Mouse (Mus musculus) limb, embryonic 11.5 days (tissue): ENCODE measurements at regions not wholly inside any gene's neighbourhood (a gene's known extent, or its start where the extent isn't known, plus 50 kb on each side); places are given as distances from the start of the nearest gene placed in this dataset.

ENCODE experiments used
- ATAC-seq: fragments of 200-750 bp; cut with Nextera tagmentation; 2 replicates; pipeline ENCODE4 v1.8.0; 2017; ENCODE audit warnings: low read depth; ENCODE audit not compliant: insufficient number of reproducible peaks, low FRiP score, low TSS enrichment
- DNase-seq: peaks from one replicate; pipeline ENCODE4 v3.0.0-alpha.2; 2015; ENCODE audit warnings: low spot score
- H3K27ac ChIP-seq: fragments of 300-500 bp; sonication (generic); replicated peaks from 2 replicates; pipeline ENCODE4 v1.5.1; 2014; ENCODE audit warnings: low read depth, mild to moderate bottlenecking, low read length
- H3K27me3 ChIP-seq: fragments of 300-500 bp; sonication (generic); 2 replicates; pipeline ENCODE4 v1.6.1; 2014; ENCODE audit warnings: mild to moderate bottlenecking, low read length, mixed read lengths; ENCODE audit not compliant: control insufficient read depth, insufficient read depth
- H3K36me3 ChIP-seq: fragments of 300-500 bp; sonication (generic); 2 replicates; pipeline ENCODE4 v1.6.1; 2014; ENCODE audit warnings: mild to moderate bottlenecking, low read length, moderate library complexity, mixed read lengths; ENCODE audit not compliant: control insufficient read depth, insufficient read depth
- H3K4me1 ChIP-seq: fragments of 300-500 bp; sonication (generic); 2 replicates; pipeline ENCODE4 v1.6.1; 2014; ENCODE audit warnings: low read length, mixed read lengths; ENCODE audit not compliant: control insufficient read depth, insufficient read depth
- H3K4me2 ChIP-seq: fragments of 300-500 bp; sonication (generic); 2 replicates; pipeline ENCODE4 v1.6.1; 2014; ENCODE audit warnings: low read depth, mild to moderate bottlenecking, moderate library complexity; ENCODE audit not compliant: severe bottlenecking
- H3K4me3 ChIP-seq: fragments of 300-500 bp; sonication (generic); 2 replicates; pipeline ENCODE4 v1.5.1; 2014; ENCODE audit warnings: low read depth, low read length
- H3K9ac ChIP-seq: fragments of 300-500 bp; sonication (generic); 2 replicates; pipeline ENCODE4 v1.6.1; 2014; ENCODE audit warnings: mild to moderate bottlenecking, low read length
- H3K9me3 ChIP-seq: fragments of 300-500 bp; sonication (generic); 2 replicates; pipeline ENCODE4 v1.6.1; 2016; ENCODE audit warnings: low read length; ENCODE audit not compliant: control insufficient read depth
- WGBS: fragments of 180-500 bp; shearing (Covaris S2); extraction: QIAGEN DNeasy Blood & Tissue Kit; methylation state at CpG from one replicate; pipeline ENCODE4 v1.1.7; 2014; 5-methylcytosine and 5-hydroxymethylcytosine counted together

DNA sequence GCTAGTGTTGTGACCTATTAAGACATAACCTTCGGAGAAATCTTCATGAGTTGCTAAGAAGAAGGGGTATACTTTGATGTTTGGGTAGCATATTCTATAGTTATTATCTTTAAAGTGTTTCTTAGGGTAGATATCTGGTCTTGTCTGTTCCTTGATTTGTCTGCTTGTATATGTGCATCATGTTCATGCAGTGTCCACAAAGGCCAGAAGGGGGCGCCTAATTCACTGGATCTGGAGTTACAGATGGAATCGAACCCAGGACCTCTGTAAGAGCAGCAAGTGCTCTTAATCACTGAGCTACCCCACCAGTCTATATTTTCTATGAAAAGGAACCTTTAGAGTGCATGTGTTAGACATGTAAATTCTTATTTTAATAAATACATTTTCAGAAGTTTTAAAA, 571.1 kb downstream of the Efna5 start:
- no peaks in the 10 kb centered on the region for H3K27me3 ChIP-seq
- no peak overlapping the region for H3K4me2 ChIP-seq
- ATAC-seq (no peak), DNase-seq (no peak)
- no peak overlapping the region for H3K9ac ChIP-seq
- H3K27ac ChIP-seq, result no peak overlapping the region
- H3K36me3 ChIP-seq, result no peaks in the 10 kb centered on the region
- no peak overlapping the region for H3K4me3 ChIP-seq
- H3K9me3 ChIP-seq, result no peaks in the 10 kb centered on the region
- WGBS, result 58% methylated on average over 3 of the region's 3 CpGs
- no peaks in the 10 kb centered on the region for H3K4me1 ChIP-seq

DNA sequence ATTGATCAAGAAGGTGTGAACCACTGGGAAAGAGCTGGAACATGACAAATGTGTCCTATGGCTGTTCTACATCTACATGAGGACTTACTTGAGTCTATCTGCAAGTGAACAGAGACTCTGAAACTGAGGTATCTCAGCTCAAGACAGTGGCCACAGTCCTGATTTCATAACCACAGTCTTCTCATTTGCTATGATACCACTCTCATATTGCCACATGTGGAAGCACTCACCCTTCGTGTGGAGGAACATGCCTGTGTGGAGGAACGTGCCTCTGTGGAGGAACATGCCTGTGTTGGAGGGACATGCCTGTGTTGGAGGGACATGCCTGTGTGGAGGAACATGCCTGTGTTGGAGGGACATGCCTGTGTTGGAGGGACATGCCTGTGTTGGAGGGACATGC, 574.0 kb downstream of the Efna5 start:
- no peak for ATAC-seq

DNA sequence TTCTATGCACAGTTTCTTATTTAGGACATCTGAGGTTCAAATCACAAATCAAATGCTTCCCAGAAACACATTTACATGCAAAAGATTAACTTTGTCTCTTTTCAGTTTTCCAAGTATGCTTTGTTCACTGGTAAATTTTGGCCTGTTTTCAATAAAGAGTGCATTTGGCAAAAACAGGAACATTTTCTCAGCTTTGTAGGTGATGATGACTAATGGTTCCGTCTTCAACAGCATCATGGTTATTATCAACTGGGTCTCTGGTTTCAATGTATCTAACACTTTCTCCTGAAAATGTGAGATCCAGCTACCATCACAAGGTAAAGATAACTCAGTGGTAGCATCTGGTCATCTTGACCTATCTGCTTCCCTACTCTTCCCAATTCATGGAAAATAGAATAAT, 574.6 kb downstream of the Efna5 start:
- Histone ChIP-seq H3K27me3 (no peaks in the 10 kb centered on the region), H3K27ac (no peak overlapping the region), H3K4me3 (no peak overlapping the region), H3K9me3 (no peaks in the 10 kb centered on the region), H3K4me2 (no peak overlapping the region), H3K36me3 (no peaks in the 10 kb centered on the region), H3K4me1 (no peaks in the 10 kb centered on the region), H3K9ac (no peak overlapping the region)
- DNase-seq, result no peak
- 88% methylated on average over 1 of the region's 1 CpGs for WGBS
- ATAC-seq, result no peak

More for the DNA sequence above, 574.0 kb downstream of the Efna5 start:
- Histone ChIP-seq H3K27ac (no peak overlapping the region), H3K36me3 (no peaks in the 10 kb centered on the region), H3K4me1 (no peaks in the 10 kb centered on the region), H3K9ac (no peak overlapping the region), H3K4me2 (no peak overlapping the region), H3K27me3 (no peaks in the 10 kb centered on the region), H3K4me3 (no peak overlapping the region), H3K9me3 (no peaks in the 10 kb centered on the region)
- no peak for DNase-seq
- 91% methylated on average over 2 of the region's 2 CpGs for WGBS

DNA sequence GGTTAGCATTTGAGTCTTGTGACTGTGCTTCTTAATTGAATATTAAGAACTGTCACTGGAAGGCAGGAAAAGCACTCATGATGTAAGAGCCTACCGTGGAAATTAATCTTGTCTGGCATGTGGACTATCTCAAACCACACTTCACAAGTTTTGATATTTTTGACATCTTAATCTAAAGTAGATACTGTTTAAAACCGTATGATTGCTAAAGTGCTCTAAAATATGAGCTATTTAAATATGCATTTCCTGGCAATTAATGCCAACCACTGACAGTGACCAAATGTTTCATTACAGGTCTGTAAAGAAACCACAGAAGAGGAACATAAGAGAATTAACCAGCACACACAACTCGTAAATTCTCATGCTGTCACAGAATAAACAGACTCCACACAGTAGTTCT, 576.0 kb downstream of the Efna5 start:
- Histone ChIP-seq H3K27ac (no peak overlapping the region), H3K9ac (no peak overlapping the region), H3K36me3 (no peaks in the 10 kb centered on the region), H3K4me2 (no peak overlapping the region), H3K27me3 (no peaks in the 10 kb centered on the region), H3K4me3 (no peak overlapping the region), H3K9me3 (no peaks in the 10 kb centered on the region), H3K4me1 (no peaks in the 10 kb centered on the region)
- WGBS, result 65% methylated on average over 3 of the region's 3 CpGs
- ATAC-seq (no peak), DNase-seq (no peak)

DNA sequence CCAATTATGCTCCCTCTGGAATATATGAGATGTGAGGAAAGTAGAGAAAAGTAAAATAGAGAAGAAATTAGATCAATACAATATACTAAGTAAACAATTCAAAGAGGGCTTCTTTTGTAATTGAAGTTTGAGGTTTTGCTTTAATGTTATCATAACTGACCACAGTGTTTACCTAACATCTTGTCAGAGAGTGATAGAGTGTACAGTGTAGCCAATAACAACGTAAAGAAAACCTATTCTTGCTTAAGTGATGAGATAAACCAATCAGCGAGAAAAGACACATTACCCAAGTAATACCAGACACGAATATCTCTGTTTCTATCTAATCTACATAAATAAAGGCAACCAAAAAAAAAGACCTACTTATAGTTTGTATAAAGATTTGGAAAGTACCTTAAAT, 577.0 kb downstream of the Efna5 start:
- ATAC-seq (no peak), DNase-seq (no peak)
- Histone ChIP-seq H3K27ac (no peak overlapping the region), H3K4me3 (no peak overlapping the region), H3K9ac (no peak overlapping the region), H3K9me3 (no peaks in the 10 kb centered on the region), H3K36me3 (no peaks in the 10 kb centered on the region), H3K27me3 (no peaks in the 10 kb centered on the region), H3K4me2 (no peak overlapping the region), H3K4me1 (no peaks in the 10 kb centered on the region)
- 88% methylated on average over 3 of the region's 3 CpGs for WGBS

DNA sequence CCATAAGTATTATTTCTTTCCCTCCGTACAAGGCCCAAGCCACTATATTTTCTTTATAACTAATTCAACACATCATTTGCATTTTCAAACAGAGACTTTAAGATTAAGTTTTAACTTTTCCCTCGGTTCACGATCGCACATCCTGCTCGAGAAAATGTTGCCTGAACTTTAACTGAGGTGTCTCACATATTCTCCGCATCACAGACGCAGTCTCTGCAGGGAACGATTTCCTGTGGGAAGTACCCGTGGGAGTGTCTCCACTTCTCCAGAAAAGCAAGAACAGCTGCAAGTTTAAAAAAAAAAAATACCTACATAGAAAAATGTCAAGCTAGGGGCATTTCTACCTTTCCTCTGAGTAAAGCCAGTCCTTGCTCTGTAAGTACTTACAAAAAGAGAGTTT, 581.2 kb downstream of the Efna5 start:
- Histone ChIP-seq H3K4me1 (no peaks in the 10 kb centered on the region), H3K9me3 (no peaks in the 10 kb centered on the region), H3K4me3 (no peak overlapping the region), H3K4me2 (no peak overlapping the region), H3K27ac (no peak overlapping the region), H3K36me3 (no peaks in the 10 kb centered on the region), H3K9ac (no peak overlapping the region), H3K27me3 (no peaks in the 10 kb centered on the region)
- WGBS, result 62% methylated on average over 9 of the region's 9 CpGs
- DNase-seq (no peak), ATAC-seq (no peak)

DNA sequence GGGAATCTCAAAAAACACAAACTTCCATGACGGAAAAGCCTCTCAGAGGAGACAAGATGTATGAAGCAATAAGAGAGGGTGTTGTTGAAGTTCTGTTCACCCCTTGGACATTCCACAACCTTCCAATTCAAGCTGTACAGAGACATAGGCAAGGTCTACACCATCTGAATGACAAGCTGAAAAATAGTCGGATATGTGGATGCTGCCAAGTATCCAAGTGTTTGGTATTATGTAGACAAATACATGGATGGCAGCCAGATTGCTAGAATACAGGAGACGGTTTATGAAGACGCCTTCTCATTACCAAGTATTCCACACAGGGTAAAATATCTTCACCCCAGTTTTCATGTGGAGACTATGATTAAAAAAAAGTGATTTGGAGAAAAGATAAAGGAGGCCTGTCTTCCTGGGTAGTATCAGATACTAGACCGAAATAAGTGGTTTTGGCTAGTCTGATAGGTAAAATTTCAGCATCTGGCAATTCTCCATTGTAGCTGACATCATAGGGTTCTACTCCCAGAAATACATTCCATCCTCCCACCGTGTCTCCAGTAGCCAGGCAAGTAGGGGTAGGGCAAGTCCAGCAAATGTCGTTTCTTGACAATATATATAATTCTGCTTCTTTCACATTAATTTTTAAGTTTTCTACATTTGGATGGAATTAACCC, 583.6 kb downstream of the Efna5 start:
- WGBS, result 83% methylated on average over 7 of the region's 7 CpGs
- Histone ChIP-seq H3K9me3 (no peaks in the 10 kb centered on the region), H3K4me3 (no peak overlapping the region), H3K27ac (no peak overlapping the region), H3K4me2 (no peak overlapping the region), H3K4me1 (no peaks in the 10 kb centered on the region), H3K9ac (no peak overlapping the region), H3K36me3 (no peaks in the 10 kb centered on the region), H3K27me3 (no peaks in the 10 kb centered on the region)
- DNase-seq (no peak), ATAC-seq (peak; percentile 35; the same call in 1 of the 2 replicates)

DNA sequence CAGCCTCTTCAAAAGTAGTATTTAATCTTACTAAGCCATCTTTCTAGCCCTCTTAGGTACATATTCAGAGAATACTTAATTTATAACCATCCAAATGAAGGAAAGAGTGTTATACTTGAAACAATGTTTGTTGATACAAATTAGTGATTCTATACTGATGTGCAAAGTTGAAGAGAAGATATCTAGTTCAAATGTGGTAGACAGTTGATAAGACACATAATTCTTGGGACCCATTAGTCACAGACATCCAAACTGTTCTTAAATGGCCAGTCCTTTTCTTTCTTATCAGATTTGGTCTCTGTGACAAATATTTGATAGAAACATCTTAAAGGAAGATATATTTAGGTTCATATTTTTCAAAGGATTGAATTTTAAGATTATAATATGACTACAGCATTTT, 585.7 kb downstream of the Efna5 start:
- ATAC-seq (no peak), DNase-seq (no peak)
- no peaks in the 10 kb centered on the region for H3K36me3 ChIP-seq
- no peaks in the 10 kb centered on the region for H3K4me1 ChIP-seq
- no peak overlapping the region for H3K9ac ChIP-seq
- no peak overlapping the region for H3K4me2 ChIP-seq
- H3K9me3 ChIP-seq, result no peaks in the 10 kb centered on the region
- no peak overlapping the region for H3K27ac ChIP-seq
- no peak overlapping the region for H3K4me3 ChIP-seq
- no peaks in the 10 kb centered on the region for H3K27me3 ChIP-seq

DNA sequence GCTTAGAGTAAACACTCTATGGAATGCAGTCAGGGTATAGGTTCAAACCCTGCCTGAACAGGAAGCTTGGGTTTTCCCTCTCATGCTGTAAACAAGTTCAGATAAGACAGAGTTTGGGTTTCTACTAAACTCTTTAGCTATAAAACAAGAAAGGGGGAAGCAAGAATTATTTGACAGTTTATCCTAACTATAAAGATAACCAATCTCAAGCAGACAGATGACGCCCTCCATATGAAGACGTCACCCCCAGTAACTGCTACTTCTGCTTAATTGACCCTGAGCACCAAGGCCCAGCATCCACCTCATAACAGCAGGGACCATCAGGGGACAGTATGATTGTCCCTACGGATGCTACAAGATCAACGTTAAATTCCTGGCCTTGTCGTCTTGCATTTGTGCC, 588.4 kb downstream of the Efna5 start:
- H3K4me1 ChIP-seq, result no peaks in the 10 kb centered on the region
- WGBS, result 76% methylated on average over 5 of the region's 5 CpGs
- no peak for ATAC-seq

More for the DNA sequence above, 588.4 kb downstream of the Efna5 start:
- DNase-seq, result no peak
- H3K4me2 ChIP-seq, result no peak overlapping the region
- H3K27ac ChIP-seq, result no peak overlapping the region
- no peak overlapping the region for H3K9ac ChIP-seq
- no peaks in the 10 kb centered on the region for H3K36me3 ChIP-seq
- no peaks in the 10 kb centered on the region for H3K9me3 ChIP-seq
- no peak overlapping the region for H3K4me3 ChIP-seq
- H3K27me3 ChIP-seq, result no peaks in the 10 kb centered on the region
